Mouse (Mus musculus): ENCODE measurements at regions not wholly inside any gene's neighbourhood (a gene's known extent, or its start where the extent isn't known, plus 50 kb on each side); places are given as distances from the start of the nearest gene placed in this dataset.

DNA sequence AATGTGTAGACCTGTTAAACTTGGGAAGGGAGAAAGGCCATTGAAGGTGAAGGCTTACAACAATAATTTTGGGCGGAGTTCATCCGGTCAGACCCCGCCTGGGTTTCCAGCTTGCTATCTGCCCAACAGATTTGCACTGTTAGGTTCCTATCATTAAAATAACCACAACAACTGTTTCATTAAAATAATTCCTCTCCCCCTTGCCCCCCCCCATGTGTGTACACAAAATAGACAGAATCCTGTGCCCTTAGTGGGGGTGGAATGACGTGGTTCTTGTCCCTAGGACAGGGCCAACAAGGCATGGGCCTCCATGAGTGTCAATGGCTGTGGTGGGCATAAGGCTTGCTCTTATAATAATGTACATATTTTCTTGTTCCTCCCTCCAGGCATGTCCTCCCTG lies 65.6 kb upstream of the Ccn6 start:
- no peak for TF ChIP-seq EP300 (IDR thresholded peaks at IDR 0.05; ENCODE audit: insufficient read depth, low read depth, low read length)
- TF ChIP-seq POLR2A (IDR thresholded peaks at IDR 0.05; ENCODE audit: insufficient read depth, low read length), result no peak

Measured in ES-Bruce4 (cell line).